Comparison of ENCODE assay signal across 12 mouse cellular contexts in genomic region chrX:98707766-98708165, GRCm38 (mm10).
DNase-seq lines count a peak whose midpoint lies in the region; ATAC-seq lines count a peak whose summit lies in the region.
"Had no signal": no experiment of that assay in that cellular context is flagged by ENCODE, and none has a peak within 500 bp of the region (broad histone marks: within the 10 kb centered on the region; RNA-seq: fewer than 3 reads in every experiment).

No protein-coding gene starts in this region.

- no peaks in the 10 kb centered on the region for H3K9me3 ChIP-seq in forebrain, embryonic 14.5 days (replicated peaks; ENCODE audit: control insufficient read depth, low read length)
- no peaks in the 10 kb centered on the region for H3K9me3 ChIP-seq in forebrain, embryonic 11.5 days (ENCODE audit: control insufficient read depth, low read length)
- H3K9me3 ChIP-seq: embryonic facial prominence, embryonic 12.5 days had no signal

- H3K27me3 ChIP-seq in forebrain, embryonic 14.5 days (replicated peaks; ENCODE audit: control insufficient read depth, insufficient read depth, low read length): no peaks in the 10 kb centered on the region
- no peaks in the 10 kb centered on the region for H3K27me3 ChIP-seq in forebrain, embryonic 11.5 days (ENCODE audit: control insufficient read depth, insufficient read depth, low read length)
- H3K27me3 ChIP-seq: embryonic facial prominence, embryonic 12.5 days had no signal

- no peaks in the 10 kb centered on the region for H3K4me1 ChIP-seq in forebrain, embryonic 14.5 days (ENCODE audit: control insufficient read depth, insufficient read depth, low read length)
- H3K4me1 ChIP-seq in forebrain, embryonic 11.5 days (replicated peaks; ENCODE audit: control insufficient read depth, insufficient read depth, low read length): no peaks in the 10 kb centered on the region
- H3K4me1 ChIP-seq: embryonic facial prominence, embryonic 12.5 days had no signal

- H3K4me2 ChIP-seq in forebrain, embryonic 14.5 days (ENCODE audit: low read length): no peak overlapping the region
- no peak overlapping the region for H3K4me2 ChIP-seq in forebrain, embryonic 11.5 days (ENCODE audit: low read depth, low read length, severe bottlenecking)
- H3K4me2 ChIP-seq: embryonic facial prominence, embryonic 12.5 days had no signal

- no peak overlapping the region for H3K9ac ChIP-seq in forebrain, embryonic 14.5 days (ENCODE audit: low read length)
- no peak overlapping the region for H3K9ac ChIP-seq in forebrain, embryonic 11.5 days (ENCODE audit: low read length)
- H3K9ac ChIP-seq: embryonic facial prominence, embryonic 12.5 days; liver, embryonic 14.5 days had no signal

- peak; percentile 11 for DNase-seq in forebrain, embryonic 14.5 days (ENCODE audit: low spot score)
- no peak for DNase-seq in forebrain, embryonic 11.5 days (ENCODE audit: low spot score)
- DNase-seq in kidney, adult 9 months: peak; percentile 3
- DNase-seq in kidney, postnatal 10 days: no peak
- DNase-seq in brain, adult 2 months (ENCODE audit: low read depth, low spot score): peak; percentile 33
- peak; percentile 1 for DNase-seq in right cerebral cortex, postnatal 4 days
- no peak for DNase-seq in ovary, postnatal 10 days (ENCODE audit: low spot score)
- DNase-seq: thymus, postnatal 4 days had no signal

- H3K4me3 ChIP-seq in forebrain, embryonic 14.5 days (ENCODE audit: low read depth, low read length): no peak overlapping the region
- H3K4me3 ChIP-seq in forebrain, embryonic 11.5 days (ENCODE audit: low read depth, low read length): no peak overlapping the region
- H3K4me3 ChIP-seq: embryonic facial prominence, embryonic 12.5 days had no signal

- no peaks in the 10 kb centered on the region for H3K36me3 ChIP-seq in forebrain, embryonic 14.5 days (ENCODE audit: control insufficient read depth, insufficient read depth, low read length)
- H3K36me3 ChIP-seq in forebrain, embryonic 11.5 days (ENCODE audit: control insufficient read depth, insufficient read depth, low read length): no peaks in the 10 kb centered on the region
- H3K36me3 ChIP-seq: embryonic facial prominence, embryonic 12.5 days had no signal

- no peak for ATAC-seq in forebrain, embryonic 14.5 days
- ATAC-seq in forebrain, embryonic 11.5 days (replicated peaks; ENCODE audit: low FRiP score): no peak
- ATAC-seq: intestine, embryonic 16.5 days had no signal

- H3K27ac ChIP-seq in forebrain, embryonic 14.5 days (ENCODE audit: low read depth, low read length): no peak overlapping the region
- H3K27ac ChIP-seq in forebrain, embryonic 11.5 days (ENCODE audit: low read depth, low read length): no peak overlapping the region
- H3K27ac ChIP-seq: embryonic facial prominence, embryonic 12.5 days; liver, embryonic 14.5 days; macrophage had no signal

Comparison
In these comparisons a context has a peak if more than half of its experiments do, and no peak if none do; other contexts are left out.
1. DNase-seq: peak in forebrain, embryonic 14.5 days (single experiment), kidney, adult 9 months (single experiment), brain, adult 2 months (single experiment) and right cerebral cortex, postnatal 4 days (single experiment); none in forebrain, embryonic 11.5 days (single experiment), kidney, postnatal 10 days (single experiment) and ovary, postnatal 10 days (single experiment).